Mouse (Mus musculus): ENCODE measurements around the gene Dusp12. TPM values are rescaled to one million over a fixed set of nuclear protein-coding genes. Genes with fewer than 3 reads are reported as not detected.

Gene Dusp12
- polyA plus RNA-seq, 1 experiment from 2014 or later: 30.0 TPM

DNA sequence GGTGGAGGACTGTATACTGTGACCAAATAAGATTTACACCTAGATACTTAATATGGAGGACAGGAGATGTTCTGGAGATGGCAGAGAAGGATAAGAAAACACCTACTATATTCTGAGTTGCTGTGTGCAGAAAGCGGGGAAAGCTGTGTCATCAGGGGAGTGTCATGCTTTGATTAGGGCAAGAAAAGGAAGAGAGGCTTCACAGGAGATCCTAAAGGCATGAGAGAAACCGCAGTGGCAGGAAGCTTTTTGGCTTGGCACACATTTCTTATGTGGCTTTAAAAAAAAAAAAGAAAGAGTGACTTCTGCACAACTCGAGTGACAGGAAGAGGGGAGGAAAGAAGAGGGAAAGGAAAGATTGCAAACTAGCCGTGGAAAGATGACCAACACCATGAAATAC is 22.3 kb downstream of the Dusp12 start:
- peak; percentile 66 for DNase-seq (ENCODE audit: low spot score)

DNA sequence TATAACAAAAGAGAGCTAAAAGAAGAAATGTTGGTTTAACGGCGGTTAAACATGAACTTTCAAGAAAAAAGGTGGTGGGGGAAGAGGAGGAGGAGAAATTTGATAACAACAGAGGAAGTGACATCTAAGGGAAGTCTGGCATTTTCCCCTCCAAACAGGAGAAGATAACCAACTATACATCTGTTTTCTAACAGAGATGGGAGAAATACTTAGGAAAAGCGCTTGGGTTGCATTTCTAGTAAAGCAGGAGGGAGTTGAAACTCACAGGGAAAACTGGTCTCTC is 23.0 kb downstream of the Dusp12 start:
- DNase-seq (ENCODE audit: low spot score): no peak

DNA sequence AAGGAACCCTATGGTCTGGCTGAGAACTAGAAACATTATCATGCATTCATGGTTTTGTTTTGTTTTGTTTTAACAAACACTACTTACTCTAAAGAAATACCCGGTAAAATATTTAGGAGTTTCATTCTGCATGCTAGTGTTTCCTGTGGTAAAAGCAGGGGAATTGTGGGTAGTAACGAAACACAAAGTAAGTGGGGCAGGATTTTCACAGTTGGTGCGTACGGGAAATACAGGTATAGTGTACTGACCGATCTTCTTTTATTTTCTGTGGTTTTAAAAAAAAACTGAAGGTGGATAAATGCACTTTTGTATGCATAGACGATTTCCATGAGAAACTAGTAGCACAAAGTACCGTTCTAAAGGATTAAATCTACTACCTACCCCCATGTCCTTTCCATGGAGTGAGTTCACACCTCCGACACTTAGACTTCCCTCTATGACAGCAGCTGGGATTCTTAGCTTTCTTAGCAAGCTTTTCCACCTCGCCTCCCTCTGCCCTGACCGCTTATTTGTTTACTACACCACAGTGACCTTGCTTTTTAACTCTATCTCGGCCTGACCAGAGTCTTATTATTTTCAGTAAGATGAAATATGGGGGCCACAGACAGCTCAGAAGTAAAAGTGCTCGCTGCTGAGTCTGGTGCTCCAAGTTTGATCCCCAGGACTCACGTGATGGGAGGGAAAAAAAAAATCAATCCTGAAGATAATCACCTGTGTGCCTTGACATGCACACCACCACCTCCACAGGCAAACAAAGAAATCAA is 23.5 kb downstream of the Dusp12 start:
- DNase-seq (ENCODE audit: low spot score): no peak

DNA sequence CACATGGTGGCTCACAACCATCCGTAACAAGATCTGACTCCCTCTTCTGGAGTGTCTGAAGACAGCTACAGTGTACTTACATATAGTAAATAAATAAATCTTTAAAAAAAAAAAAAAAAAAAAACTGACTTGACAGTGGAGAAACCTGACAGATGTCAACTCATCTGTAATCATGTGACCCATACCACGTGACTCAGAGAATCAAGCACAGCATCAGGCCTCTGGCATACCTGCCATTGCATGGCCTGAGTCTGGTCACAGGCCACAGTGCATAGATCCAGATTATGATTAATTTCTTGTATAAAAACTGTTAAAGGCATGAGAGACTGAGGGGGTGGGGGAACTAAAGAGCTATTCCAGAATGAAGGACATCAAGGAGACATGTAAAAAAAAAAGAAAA is 26.5 kb downstream of the Dusp12 start:
- no peak for DNase-seq (ENCODE audit: low spot score)

DNA sequence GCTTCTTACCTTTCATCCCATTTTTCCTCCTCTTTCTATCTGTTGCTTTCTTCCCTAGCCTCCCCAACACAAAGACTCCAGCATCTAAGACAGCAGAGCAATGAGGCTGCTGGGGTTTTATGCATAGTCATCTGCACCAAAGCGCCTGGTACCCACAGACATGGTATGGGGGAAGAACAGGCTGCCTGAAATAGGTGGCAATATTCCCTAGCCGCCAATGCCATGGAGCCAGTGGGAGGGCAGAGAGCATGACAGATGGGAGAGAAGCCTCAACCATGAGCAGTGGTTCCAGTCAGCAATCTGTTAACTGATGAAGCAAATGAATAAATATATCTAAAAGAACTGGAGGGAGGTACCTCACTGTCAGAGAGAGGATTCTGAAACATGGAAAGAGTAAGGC is 28.0 kb downstream of the Dusp12 start:
- DNase-seq (ENCODE audit: low spot score): no peak

DNA sequence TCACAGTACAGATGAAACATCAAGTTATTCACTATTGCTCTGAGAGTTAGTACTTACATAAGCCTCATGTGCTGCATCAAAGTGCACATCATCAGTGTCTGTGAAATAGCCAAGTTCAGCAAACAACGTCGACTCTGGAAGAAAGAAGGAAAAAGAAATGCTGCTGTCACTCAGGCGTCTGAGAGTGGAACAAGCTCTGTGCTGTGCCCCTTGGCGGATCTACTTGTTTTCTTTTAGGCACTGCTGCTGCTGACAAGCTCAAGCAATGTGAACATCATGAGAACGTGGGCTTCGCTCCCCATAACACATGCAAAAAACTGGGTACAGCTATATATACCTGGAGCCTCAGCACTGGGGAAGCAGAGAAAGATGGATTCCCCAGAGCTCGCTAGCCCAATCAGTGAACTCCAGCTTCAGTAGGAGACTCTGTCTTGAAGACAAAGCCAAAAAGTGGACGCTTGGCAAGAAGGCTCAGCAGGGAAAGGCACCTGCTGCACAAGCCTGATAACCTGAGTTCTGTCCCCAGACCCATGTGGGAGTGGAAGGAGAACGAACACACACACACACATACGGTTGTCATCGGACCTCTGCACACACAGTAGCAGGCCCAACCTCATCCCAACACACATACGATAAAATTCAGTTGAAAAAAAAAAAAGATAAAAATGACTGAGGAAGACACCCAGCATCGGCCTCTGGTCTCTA is 30.1 kb downstream of the Dusp12 start:
- DNase-seq (ENCODE audit: low spot score): no peak

DNA sequence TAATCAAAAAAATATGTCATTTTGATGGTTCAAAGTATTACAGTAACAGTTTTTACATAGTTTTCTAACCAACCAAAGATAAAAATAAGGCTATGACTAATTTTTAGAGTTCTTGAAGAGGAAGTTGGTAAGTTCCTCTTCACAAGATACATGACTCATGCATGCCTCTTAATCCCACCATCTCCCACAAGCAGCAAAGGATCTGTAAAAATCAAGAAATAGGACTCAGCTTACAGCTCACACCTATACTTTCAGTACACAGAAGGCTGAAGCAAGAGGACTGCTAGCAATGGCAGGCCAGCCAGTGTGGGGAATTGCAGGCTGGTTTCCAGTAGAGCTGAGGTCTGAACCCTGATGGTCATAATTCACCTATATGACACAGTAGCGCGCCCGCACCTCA is 31.7 kb downstream of the Dusp12 start:
- no peak for DNase-seq (ENCODE audit: low spot score)

DNA sequence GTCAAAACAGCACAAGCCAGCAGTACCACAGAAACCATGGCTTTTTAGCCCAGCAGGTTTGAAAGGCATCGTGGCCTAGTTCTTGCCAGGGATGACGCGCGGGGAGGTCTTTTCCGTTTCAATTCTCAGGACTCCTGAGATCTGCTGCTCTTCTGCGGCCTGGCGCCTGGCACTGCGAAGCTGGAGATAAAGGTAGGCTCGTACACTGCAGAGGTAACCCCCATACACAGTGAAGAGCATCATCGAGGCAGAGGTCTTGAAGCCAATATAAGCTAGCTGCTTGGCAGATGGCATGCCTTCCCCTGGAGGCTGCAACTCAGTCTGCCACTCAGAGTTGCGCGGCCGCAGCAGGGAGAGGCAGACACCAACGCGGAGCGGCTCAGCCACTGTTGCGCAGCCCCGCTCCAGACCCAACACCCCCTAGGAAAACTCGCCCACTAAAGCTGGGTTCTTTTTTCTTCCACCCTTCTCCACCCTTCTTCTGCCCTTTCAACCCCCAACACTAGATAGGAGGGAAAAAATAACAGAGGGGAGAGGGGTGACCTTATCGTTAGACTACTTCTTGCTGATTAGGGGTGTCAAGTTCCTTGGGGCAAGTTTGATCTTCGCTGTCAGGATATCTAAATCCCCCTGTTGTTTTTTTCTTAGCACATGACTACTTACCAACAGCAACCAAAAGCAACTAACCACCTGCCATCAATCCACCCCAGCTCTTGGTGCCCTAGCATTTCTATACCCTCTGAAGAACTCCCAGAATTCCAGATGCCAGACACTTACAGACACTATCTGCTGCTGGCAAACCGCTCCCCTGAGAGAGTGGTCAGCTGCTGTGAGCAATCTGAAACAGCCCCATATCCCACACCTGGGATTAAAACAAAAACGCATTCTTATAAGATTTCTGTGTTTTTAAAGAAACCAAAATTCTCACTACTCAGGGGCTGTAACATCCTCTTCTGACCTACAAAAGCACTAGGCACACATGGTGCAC is 34.4 kb downstream of the Dusp12 start:
- no peak for DNase-seq (ENCODE audit: low spot score)

DNA sequence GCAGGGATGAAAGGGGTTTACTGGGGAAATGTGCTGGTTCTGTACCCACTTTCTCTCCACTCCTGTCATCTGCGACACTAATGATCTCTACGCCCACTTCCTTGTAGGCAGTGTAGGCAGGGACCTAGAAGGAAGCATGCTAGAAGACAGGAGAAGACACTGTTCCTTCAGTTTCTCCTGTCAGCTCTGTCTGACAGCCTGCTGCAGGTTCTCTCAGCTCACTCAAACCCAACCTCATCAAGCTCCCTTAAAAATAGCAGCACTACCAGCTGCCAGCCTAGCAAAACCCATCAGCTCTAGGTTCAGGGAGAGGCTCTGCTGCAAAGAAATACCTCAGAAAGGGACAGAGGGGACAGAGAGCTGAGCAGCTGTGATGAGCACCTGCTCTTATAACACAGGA is 35.3 kb downstream of the Dusp12 start:
- no peak for DNase-seq (ENCODE audit: low spot score)

DNA sequence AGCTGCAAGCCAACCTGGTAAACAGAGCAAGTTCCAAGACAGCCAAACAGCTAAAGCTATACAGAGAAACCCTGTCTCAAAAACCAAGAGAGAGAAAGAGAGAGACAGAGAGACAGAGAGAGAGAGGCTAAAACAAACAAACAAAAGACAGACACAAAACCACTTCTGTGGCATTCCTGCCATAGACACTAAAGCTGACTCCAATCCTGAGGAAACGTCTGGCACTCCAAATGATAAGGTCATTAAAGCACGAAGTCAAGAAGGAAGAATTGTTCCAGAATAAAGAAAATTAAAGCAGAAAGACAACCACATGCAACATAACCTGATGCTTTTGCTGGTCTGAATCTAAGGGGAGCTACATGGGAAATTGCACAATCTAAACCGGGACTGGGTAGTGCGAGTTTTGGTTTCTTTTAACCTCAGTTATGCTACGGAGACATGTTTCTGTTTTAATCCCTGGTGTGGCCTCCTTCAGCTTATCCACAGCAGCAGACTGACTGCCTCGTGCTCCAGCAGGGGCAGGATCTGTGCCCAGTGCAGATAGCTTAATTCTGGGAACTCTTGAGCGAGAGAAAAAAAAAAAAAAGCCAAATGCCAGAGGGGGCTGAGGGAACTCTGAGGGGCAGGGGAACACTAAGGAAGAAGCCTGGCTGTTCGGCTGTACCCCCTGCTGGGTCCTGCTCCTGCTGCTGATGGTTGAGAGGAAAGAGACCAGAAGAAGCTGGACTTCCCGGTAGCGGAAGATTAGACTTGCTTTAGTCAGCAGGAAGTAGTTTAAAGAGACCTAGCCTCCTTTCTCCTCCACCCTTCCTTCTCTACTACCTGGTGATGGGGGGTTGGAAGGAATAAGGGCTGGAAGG is 39.7 kb downstream of the Dusp12 start:
- DNase-seq (ENCODE audit: low spot score): no peak

DNA sequence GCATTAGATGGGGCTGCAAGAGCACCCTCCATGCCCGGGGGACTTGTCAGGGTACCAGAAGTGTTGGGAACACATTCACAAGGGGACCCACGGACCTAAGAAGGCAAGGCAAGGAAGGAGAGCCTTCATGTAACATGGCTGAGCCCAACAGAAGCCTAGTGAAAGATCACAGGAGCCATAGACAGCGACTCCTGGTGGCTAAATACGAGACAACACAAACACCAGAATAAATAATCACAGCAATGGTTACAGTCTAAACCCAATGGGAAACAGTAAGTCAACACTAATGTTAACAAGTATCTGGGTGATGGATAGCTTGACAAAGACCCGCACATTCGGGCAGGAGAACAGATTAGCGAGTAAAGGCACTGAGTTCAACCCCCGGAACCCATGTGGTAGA is 41.0 kb downstream of the Dusp12 start:
- peak; percentile 56 for DNase-seq (ENCODE audit: low spot score)

DNA sequence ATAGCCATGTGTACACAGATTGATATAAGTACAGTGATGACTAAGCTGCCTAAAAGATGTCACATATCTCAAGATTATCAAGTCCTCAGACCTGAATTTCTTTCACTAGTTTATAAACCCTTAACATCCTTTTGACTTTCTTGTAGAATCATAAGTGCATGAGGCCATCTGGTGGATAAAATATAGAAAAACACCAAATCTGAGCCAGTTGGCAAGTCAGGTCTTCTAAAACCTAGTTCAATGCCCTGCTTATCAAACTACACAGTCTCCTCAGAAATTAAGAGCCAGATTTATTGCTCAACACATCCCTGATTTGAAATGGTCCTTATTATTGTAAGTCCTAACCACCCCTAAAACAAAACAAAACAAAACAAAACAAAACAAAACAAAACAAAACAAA is 45.7 kb downstream of the Dusp12 start:
- peak; percentile 57 for DNase-seq (ENCODE audit: low spot score)

DNA sequence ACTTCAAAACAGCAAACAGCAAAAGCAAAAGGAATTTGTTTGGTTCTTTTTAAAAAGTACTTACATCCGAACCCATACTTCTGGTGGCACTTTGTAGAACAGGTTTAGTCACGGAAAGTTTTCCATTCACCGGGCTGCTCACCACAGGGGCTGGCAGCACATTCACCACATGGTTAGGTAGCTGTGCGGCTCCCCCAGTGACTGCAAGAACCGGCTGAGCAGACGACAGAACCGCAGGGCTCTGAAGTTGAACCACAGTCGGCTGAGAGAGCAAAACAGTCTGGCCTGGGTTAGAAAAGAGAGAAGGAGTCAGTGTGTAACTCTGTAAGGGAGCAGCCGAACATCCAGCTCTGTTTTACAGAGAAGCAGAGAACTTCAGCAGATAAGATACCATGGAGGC is 50.6 kb downstream of the Dusp12 start:
- DNase-seq (ENCODE audit: low spot score): no peak

DNA sequence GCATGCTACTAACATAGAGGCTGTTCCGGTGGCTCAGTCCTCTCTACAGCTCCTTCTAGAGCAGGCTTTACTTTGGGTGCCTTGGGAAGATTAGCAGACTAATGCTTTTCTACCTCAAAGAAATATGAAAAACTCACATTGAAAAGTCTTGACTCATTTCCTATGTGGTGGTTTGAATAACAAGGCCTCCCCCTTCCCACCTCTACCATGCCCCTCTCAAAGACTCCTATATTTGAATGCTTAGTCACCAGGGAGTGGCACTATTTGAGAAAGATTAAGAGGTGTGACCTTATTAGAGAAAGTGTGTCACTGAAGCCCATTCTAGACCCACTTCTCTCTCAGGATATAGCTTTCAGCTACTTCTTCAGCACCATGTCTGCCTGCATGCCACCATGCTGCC is 55.6 kb downstream of the Dusp12 start:
- no peak for DNase-seq (ENCODE audit: low spot score)

DNA sequence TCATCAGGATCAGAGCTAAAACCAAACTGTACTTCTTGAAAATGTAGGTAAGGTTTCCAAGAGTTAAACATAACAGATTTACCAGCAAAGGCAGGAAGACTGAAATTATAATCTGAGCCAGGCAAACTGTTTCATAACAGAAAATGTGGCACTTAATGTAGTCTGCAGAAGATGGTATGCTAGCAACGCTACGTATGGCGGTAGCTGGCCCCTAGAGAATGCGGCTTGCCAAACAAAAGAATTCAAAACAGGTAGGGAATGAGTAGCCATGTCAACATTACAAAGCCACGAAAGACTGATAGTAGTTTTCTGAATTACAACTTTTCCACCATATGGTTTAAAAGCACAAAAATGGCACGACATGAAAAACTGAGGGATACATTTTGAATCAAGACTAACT is 56.0 kb downstream of the Dusp12 start:
- no peak for DNase-seq (ENCODE audit: low spot score)

Other genes starting within 250 kb of the Dusp12 start
- 1.7 and 2.7 TPM in 2 replicates for gene Olfml2b, start 241.0 kb downstream of the Dusp12 start, polyA plus RNA-seq (2015; fragmentation: Nextera tagmentation; extraction: Ambion mirVana)
- gene Atf6, start 17.8 kb downstream of the Dusp12 start, polyA plus RNA-seq (2015; fragmentation: Nextera tagmentation; extraction: Ambion mirVana): 5.9 and 6.1 TPM in 2 replicates
- 0.34 and 0.45 TPM in 2 replicates for gene Gm26620, start 475 bp downstream of the Dusp12 start, polyA plus RNA-seq (2015; fragmentation: Nextera tagmentation; extraction: Ambion mirVana)
- gene Fcrlb, start 27.4 kb upstream of the Dusp12 start, polyA plus RNA-seq (2015; fragmentation: Nextera tagmentation; extraction: Ambion mirVana): 0.19 and 0.73 TPM in 2 replicates
- gene Fcrla, start 42.0 kb upstream of the Dusp12 start, polyA plus RNA-seq (2015; fragmentation: Nextera tagmentation; extraction: Ambion mirVana): 1.4 and 1.5 TPM in 2 replicates
- 14.4 and 15.2 TPM in 2 replicates for gene Fcgr2b, start 91.0 kb upstream of the Dusp12 start, polyA plus RNA-seq (2015; fragmentation: Nextera tagmentation; extraction: Ambion mirVana)
- 1.4 and 1.6 TPM in 2 replicates for gene Fcgr4, start 133.4 kb upstream of the Dusp12 start, polyA plus RNA-seq (2015; fragmentation: Nextera tagmentation; extraction: Ambion mirVana)
- gene Fcgr3, start 179.4 kb upstream of the Dusp12 start, polyA plus RNA-seq (2015; fragmentation: Nextera tagmentation; extraction: Ambion mirVana): 18.0 and 21.4 TPM in 2 replicates
- 2.3 and 2.7 TPM in 2 replicates for gene Cfap126, start 228.4 kb upstream of the Dusp12 start, polyA plus RNA-seq (2015; fragmentation: Nextera tagmentation; extraction: Ambion mirVana)

Measured in thymus, postnatal 0 days (tissue).